Mouse (Mus musculus) c-Kit-positive CD71-positive TER-119-positive erythroid progenitor cells, embryonic 14.5 days (primary cell): ENCODE data around the gene Dusp2.

Experiments
- DNase-seq: peaks from one replicate; pipeline ENCODE4 v3.0.0-alpha.2; 2013; ENCODE audit warnings: low spot score

Dusp2 gene

DNA sequence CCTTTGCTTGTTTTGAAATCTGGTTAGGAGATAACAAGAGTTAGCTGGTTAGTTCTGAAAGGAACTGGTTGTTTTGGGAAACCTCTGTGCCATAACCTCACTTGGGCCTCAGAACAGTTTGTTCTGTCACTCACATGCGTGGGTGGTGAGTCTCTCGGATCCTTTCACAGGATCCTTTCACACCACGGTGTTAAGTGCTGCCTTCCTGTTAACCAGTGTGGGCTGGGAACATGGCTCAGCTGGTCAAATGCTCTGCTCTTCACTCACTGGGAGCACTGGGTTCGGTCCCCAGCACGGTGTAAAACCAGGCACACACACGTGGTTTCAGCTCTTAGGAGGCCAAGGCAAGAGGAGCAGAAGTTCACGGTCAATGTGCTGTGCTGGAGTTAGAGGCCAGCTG lies 11.5 kb upstream of the Dusp2 start:
- DNase-seq, result no peak

- no peak for DNase-seq
Measured at GRCm38 (mm10) chr2:127328090-127328851, 7.7 kb upstream of the Dusp2 start.

DNA sequence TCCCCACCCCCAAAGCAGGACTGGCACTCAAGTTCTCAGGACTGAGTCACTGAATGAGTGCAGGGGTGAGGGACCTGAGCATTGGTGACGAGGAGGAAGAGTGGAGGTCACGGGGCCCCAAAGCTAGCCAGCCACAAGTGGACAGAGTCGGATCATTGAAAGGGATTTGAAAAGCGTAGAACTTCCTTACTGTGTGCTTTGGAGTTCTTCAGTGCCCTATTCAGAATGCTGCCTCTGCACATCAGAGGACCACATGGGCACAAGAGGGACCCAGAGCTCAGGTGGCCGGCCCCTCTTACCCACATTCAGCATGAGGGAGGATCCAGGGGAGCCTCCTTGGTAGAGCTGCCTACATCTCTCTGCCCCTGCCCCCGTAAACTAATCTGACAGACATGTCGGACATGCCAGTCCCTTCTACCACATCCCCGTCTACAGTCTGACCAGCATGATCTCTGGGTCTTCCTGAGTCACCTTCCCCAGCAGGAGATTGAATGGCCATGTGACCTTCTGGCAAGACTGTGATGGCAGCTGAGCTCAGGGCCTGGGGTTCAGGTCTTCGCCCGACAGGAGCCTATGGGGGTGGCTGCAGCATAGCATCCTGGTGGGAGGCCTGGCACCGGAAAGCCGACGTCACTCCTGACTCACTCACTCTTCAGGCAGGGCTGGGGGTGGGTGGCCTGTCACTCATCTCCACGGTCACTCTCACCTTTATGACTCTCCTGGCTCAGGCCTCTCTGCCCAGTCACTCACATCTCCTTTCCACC lies 3.0 kb upstream of the Dusp2 start:
- DNase-seq, result no peak

DNA sequence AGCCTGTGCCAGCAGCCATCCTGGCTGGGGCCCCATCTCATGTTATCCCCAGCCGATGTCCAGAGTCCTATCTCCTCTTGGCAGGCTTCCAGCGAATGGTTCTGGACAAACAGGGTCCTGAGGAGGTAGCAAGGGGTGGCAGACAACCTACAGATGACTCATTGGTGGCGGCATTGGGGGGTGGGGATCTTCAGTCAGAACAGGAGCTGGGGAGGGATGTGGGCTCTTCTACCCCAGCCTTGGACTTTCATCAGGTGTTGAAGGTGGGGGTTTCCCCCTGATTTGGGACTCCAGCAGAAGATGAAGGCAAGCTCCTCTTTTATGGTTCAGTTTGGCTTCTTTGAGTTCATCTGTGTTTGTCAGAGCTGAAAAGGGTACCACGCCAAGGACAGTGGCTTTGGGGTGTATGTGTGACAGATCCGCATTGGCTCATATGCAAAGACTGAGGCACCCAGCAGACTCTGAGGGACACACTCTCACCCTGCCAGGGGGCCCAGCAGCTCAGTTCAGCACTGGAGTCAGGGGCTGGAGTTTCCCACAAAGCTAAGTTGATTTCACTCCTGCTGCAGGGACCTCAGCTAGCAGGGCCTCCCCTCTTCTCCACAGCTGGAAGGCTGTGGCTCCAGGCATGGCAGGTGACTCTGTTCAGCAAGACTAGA lies 1.9 kb upstream of the Dusp2 start:
- DNase-seq, result no peak

DNA sequence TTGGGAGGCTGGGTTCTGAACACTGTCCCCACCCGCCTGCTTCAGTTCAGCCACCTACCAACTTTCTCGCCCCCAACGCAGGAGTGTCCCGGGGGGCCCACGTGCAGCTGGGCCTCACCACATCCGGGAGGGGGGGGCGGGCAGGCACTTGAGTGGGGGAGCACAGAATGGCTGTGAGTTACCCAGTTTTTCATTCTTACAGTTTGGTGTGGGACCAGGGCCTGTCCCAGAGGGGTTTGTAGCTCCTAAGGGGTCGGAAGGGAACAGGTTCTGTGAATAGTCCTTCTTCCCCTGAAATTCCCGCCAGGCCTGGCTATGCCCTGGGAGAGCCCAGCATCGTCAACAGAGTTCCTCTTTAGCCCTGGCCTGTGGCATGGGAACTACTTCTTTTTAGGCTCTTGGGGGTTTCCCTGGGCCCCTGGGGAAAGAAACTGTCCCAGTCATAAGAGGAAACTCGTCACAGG lies 849 bp upstream of the Dusp2 start:
- no peak for DNase-seq

GRCm38 (mm10) chr2:127336497-127336832 lies 506 bp downstream of the Dusp2 start:
- no peak for DNase-seq

GRCm38 (mm10) chr2:127336885-127337284 lies 926 bp downstream of the Dusp2 start:
- DNase-seq, result no peak

DNA sequence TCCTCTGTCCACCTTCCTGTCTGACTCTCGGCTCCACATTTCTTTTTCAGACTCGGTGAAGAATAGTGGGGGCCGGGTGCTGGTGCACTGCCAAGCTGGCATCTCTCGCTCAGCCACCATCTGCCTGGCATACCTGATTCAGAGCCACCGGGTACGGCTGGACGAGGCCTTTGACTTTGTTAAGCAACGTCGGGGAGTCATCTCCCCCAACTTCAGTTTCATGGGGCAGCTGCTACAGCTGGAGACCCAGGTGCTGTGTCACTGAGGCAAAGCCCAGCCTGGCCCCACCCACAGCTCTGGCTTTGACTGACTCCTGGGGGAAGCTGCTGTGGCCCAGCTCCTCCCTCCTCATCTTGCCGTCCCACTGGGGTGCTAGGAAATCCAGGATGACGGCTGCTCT lies 1.6 kb downstream of the Dusp2 start:
- DNase-seq, result no peak

DNA sequence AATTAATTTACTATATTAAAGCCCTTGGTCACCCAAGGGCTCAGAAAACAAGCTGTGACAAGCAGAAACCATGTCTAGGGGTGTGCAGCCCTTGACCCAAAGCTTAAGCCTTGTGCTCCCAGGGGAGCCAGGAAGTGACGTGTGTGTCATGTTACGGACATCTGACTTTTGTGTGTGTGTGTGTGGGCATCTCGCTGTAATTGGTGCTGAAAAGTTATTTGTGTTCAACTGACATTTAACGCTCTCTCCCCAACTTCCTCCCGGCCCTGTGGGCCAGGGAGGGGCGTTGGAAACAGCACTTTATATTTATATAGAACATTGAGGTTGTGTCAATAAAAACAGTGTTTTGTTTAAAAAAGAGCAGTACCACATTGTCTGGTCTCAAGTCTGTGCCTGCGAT lies 2.1 kb downstream of the Dusp2 start:
- DNase-seq, result no peak

DNA sequence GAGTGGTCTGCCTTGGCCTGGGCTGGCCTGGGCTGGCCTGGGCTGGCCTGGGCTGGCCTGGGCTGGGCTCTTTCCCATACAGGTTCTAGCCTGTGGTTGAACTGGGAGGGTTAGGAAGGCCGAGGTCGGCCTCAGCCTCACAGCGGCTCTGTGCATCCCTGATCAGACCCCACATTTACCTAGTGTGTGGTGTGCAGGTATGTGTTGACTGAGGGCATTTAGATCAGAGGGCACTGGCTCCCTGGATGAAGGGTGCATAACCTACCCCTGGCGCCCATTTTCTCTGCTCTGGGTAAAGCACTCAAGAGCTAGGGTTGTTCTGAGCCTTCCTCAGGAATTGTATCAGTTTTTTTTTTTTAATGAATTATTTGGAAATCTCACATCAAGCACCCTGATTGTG lies 2.5 kb downstream of the Dusp2 start, which contains the start of gene Astl:
Gene Astl (plus strand): TSS at position 224 of the 400 bp plus-strand sequence.
- no peak for DNase-seq

DNA sequence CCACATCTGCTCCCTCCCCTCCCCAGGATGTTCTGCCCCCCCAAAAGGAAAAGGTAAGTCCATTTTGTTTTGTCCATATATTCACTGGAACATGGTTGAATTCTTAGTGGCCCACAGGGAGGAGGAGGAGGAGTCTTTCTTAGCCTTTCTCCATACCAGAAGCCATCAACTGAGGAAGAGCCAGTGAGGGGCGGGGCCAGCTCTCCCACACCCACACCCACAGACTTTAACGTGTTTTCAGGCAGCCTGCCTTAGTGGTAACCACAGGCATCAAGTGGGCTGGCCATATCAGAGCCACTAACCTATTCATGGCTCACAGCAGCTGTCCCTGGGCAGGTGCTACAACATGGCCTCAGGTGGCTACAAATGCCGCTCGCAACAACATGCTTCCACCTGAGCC lies 2.9 kb downstream of the Dusp2 start:
- DNase-seq, result no peak

DNA sequence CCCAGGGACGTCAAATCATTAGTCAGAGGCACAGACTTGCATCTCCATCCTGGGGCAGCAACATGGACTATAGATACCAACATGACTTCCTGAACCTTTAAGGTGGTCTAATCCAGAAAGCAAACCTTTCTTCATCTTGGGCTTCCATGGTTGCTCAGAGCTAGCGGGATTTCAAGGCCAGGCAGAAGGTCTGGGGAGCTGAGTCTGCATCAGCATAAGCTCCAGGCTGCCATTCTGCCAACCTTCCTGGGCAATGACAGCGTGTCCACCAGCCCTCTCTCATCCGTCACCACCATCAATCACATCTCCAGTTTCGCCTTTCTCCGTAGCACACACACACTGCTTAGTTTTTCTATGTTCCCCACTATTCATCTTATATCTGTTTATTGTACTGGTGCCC lies 3.3 kb downstream of the Dusp2 start:
- no peak for DNase-seq

DNA sequence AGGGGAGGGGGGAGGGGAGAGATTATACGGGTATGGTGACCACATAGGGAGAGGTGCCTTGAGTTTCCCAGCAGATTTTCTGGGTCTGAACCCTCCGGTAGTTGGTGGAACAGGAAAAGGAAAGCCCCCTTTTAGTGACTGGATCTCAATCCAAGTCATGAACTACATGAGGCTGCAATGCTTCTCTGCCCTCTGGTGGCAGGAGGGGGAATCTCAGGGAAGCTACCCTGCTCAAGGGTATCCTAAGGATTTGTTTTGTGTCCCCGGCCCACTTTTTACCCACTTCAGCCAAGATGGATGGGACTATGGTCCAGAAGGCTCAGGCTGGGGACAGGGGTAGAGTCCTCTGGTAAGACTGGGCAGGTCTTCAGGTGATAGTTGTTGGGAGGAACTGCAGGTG lies 5.2 kb downstream of the Dusp2 start:
- peak; percentile 43 for DNase-seq

DNA sequence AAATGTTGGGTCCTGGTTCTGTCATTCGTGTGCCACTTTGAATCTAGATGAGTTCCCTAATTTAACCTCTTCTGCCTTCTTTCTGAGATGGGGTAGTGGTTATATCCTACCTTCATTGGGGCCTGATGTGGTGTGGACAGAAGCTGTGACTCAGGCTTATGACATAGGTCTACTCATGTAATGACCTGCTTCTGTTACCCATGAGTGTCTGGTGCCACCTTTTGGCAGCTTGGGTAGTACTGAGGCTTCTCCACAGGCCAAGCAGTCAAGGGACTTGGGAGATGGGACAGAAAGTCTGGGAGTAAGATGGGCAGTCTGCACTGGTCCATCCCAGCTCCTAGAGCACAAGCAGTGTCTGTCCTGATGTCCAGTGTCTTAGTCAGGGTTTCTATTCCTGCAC lies 10.4 kb downstream of the Dusp2 start:
- DNase-seq, result no peak

DNA sequence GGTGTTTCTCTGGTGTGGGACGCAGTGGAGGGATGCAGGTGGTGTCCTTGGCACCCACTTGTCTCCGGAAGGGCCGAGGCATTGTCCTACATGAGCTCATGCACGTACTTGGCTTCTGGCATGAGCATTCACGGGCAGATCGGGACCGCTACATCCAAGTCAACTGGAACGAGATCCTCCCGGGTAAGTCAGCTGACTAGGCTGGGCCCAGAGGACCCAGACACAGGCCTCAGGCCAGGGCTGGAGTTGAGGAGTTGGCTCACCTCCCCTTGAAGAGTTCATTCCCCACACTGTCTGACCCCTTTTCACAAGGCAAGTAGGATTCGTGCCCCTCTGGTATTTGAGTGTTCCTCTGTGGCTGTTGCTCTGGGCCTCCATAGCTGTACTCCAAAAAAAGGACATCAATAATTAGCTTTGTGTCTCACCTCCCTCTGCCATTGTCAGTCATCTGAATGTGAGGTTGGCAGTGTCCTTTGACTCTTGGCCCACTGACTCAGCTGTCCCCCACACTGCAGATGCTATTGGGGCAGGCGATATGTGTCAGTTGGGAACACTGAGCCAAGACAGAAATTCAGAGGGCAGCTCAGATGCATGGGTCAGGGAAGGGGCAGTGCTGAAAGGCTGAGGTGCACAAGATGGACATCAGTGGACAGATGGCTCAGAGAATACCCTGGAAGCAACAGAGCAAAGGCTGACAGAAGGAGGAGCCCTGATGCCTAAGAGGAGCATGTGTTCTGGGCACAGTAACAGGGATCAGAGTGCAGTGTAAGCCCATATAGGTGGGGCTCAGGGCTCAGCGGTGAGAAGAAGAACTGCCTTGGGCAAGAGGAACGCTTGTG lies 11.4 kb downstream of the Dusp2 start:
- no peak for DNase-seq

- DNase-seq, result no peak
Measured at GRCm38 (mm10) chr2:127353881-127354280, 17.9 kb downstream of the Dusp2 start.

- peak; percentile 83 for DNase-seq
Measured at GRCm38 (mm10) chr2:127362459-127363281, 26.7 kb downstream of the Dusp2 start, which contains the start of gene Adra2b. Adra2b (plus strand) TSS chr2:127363208.

GRCm38 (mm10) chr2:127363282-127363652 lies 27.3 kb downstream of the Dusp2 start:
- DNase-seq, result no peak

- no peak for DNase-seq
Measured at GRCm38 (mm10) chr2:127363696-127364095, 27.7 kb downstream of the Dusp2 start.

- no peak for DNase-seq
Measured at GRCm38 (mm10) chr2:127364452-127364851, 28.5 kb downstream of the Dusp2 start.
